Mouse (Mus musculus) small intestine, adult 2 months (tissue): ENCODE data around the gene Atrn. TPM values are rescaled to one million over a fixed set of nuclear protein-coding genes. Genes with fewer than 3 reads are reported as not detected.

ENCODE experiments used
- H3K27ac ChIP-seq: fragments of 200-500 bp; 2 replicates; pipeline ENCODE4 v1.5.1; 2012; ENCODE audit warnings: low read depth, low read length, control low read depth, inconsistent platforms; ENCODE audit not compliant: insufficient read depth
- H3K27me3 ChIP-seq: fragments of 200-500 bp; 2 replicates; pipeline ENCODE4 v1.6.1; 2012; ENCODE audit warnings: mild to moderate bottlenecking, moderate library complexity, low read length, inconsistent platforms; ENCODE audit not compliant: control insufficient read depth, insufficient read depth
- H3K36me3 ChIP-seq: fragments of 200-500 bp; 2 replicates; pipeline ENCODE4 v1.6.1; 2012; ENCODE audit warnings: mild to moderate bottlenecking, low read length, control low read depth, inconsistent platforms; ENCODE audit not compliant: control insufficient read depth, insufficient read depth
- H3K4me1 ChIP-seq: fragments of 200-500 bp; 2 replicates; pipeline ENCODE4 v1.6.1; 2012; ENCODE audit warnings: low read length, inconsistent platforms, mixed read lengths; ENCODE audit not compliant: control insufficient read depth, insufficient read depth, insufficient read length
- H3K4me3 ChIP-seq: fragments of 200-500 bp; 2 replicates; pipeline ENCODE4 v1.5.1; 2012; ENCODE audit warnings: low read depth, mild to moderate bottlenecking, control low read depth, inconsistent platforms, low read length, moderate library complexity
- CTCF ChIP-seq: fragments of 200-500 bp; IDR thresholded peaks from 2 replicates; pipeline ENCODE4 v1.5.1; 2012; ENCODE audit warnings: low read depth, mild to moderate bottlenecking, control low read depth, inconsistent platforms, low read length, moderate library complexity, mixed read lengths; ENCODE audit not compliant: insufficient replicate concordance, insufficient read length; ENCODE audit errors: extremely low read depth
- POLR2A ChIP-seq: fragments of 200-500 bp; IDR thresholded peaks from 2 replicates; pipeline ENCODE4 v1.6.1; 2012; ENCODE audit warnings: low read depth, mild to moderate bottlenecking, control low read depth, inconsistent platforms, low read length, moderate library complexity
- WGBS: fragments of 180-500 bp; shearing (Covaris S2); methylation state at CpG from one replicate; pipeline ENCODE4 v1.1.7; 2018; 5-methylcytosine and 5-hydroxymethylcytosine counted together
- polyA plus RNA-seq: library from polyadenylated mRNA; depleted of rRNA; stranded (reverse); fragments of >200 nt; gene quantifications from 2 replicates; pipeline ENCODE4 v1.2.3, GENCODE M21; 2012

Gene Atrn
- polyA plus RNA-seq, 1 experiment, result 7.2 TPM

DNA sequence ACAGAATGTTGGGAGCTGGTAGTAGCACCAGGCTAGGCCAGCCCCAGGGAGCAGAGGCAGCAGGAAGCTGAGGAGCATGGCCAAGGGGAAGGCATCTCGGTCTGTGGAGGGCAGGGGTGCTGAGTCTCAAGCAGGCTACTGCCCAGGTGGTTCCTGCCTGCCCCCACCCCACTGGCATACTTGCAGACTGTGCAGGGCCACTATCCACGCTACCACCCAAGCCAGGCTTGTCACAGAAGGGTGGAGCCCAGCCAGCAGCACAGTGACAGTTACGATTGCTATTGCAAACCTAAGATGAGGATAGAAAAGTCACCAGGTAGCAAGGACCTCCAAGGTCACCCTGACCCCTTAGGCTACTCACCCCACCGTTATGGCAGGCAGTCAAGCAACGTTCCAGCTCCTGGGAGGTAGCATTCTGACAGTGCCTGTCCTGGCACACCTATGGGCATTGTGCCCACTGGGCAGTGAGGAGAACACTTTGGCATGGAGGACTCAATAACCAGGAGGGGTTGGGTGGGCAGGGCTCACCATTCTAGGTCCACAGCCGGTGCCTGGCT is 146.6 kb downstream of the Atrn start:
- Histone ChIP-seq H3K27me3 (peaks cover 26% of the 10 kb centered on the region), H3K36me3 (no peaks in the 10 kb centered on the region), H3K4me1 (peaks cover 5% of the 10 kb centered on the region; the same call in 1 of the 2 replicates), H3K27ac (no peak overlapping the region), H3K4me3 (no peak overlapping the region)
- no peak for TF ChIP-seq POLR2A
- no peak for TF ChIP-seq CTCF
- 60% methylated on average over 6 of the region's 6 CpGs for WGBS

DNA sequence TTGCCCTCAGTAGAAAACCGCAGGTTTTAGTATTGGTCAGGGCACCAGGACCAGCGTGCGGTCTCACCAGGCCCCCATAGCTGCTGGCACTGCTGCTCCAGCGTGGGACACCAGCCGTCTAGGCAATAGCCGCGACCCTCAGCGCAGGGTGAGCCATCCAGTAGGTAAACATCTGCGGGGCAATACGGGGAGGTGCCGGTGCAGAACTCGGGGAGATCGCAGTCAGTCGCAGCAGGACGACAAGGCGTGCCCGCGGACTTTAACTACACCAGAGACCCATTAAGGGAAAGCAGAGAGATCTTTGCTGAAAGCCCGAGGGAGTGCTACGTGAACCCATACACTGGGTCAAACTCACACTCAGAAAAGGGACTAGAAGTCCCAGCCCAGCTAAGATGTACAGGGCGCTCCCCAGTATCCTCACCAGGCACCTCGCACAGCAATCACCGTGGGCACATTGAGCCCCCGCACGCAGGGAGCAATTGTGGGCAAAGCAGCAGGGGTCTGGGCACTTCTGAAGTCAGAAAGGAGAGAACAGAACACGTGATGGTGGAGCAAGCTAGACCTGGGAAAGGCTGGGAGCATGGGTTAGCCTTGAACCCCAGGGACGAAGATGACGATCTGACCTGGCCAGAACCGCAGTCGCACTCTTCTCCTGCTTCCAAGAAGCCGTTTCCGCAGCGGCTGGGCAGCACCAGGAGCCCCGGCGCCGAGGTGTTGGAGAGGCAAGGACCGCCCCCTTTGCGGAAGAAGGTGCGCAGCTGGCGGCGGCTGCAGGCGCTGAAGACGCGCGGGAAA is 147.8 kb downstream of the Atrn start:
- 7% methylated on average over 45 of the region's 45 CpGs for WGBS
- Histone ChIP-seq H3K27me3 (peaks cover 26% of the 10 kb centered on the region), H3K4me1 (peaks cover 5% of the 10 kb centered on the region; the same call in 1 of the 2 replicates), H3K4me3 (peak overlapping the region; percentile 6), H3K27ac (no peak overlapping the region), H3K36me3 (no peaks in the 10 kb centered on the region)
- TF ChIP-seq POLR2A, result no peak
- TF ChIP-seq CTCF, result no peak

DNA sequence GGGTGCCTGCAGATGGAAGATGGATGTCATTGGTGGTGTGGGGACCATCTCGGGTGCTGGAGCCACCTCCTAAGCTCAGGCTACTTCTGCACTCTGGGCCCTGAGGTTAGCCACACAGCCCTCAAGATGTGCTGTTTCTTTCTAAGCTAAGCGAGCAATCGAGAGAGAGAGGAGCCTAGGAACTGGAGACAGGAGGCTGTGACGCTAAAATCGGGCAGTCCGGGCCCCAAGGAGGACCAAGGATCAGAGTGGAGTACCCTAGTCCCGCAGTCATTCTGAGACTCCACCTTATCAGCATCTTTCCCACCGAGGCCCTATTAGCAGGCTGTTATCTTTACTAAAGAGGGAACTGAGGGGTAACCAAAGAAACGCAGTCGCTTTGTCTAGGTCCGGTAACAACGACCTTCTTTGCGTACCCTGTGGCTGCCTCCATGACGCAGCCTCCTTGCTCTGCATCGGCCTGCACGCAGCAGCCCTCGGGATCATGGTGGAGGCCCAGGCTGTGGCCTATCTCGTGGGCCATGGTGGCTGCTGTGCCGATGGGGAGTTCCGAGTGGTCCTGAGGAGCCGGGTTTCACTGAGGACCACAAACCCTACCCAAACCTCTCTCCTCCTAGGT is 148.5 kb downstream of the Atrn start:
- Histone ChIP-seq H3K4me1 (peaks cover 5% of the 10 kb centered on the region; the same call in 1 of the 2 replicates), H3K4me3 (peak overlapping the region; percentile 6; the same call in 1 of the 2 replicates), H3K36me3 (no peaks in the 10 kb centered on the region), H3K27ac (no peak overlapping the region), H3K27me3 (peaks cover 26% of the 10 kb centered on the region)
- WGBS, result 13% methylated on average over 21 of the region's 21 CpGs
- TF ChIP-seq CTCF, result no peak
- TF ChIP-seq POLR2A, result no peak

DNA sequence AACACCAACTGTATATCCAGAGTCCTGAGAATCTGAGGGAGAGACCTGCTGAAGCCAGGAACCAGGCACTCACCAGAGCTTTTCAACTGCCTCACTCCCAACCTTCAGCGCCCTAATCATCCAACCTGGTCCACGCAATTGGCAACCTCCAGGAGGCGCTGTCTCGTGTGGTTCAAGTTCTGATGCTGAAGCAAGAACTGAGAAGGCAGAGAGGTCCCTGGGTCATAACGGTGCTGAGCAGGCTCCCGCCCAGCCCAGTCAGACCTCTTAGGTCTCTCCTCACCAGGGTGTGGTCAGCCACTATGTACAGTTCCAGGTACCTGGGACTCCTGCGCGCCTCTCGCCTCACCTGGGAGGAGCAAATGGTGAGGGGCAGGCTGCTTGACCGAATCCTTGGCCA is 149.3 kb downstream of the Atrn start:
- peak; percentile 51; the same call in 1 of the 2 replicates for TF ChIP-seq CTCF
- TF ChIP-seq POLR2A, result no peak
- Histone ChIP-seq H3K36me3 (no peaks in the 10 kb centered on the region), H3K4me3 (no peak overlapping the region), H3K27me3 (peaks cover 26% of the 10 kb centered on the region), H3K4me1 (peaks cover 5% of the 10 kb centered on the region; the same call in 1 of the 2 replicates), H3K27ac (no peak overlapping the region)
- 5% methylated on average over 10 of the region's 10 CpGs for WGBS

DNA sequence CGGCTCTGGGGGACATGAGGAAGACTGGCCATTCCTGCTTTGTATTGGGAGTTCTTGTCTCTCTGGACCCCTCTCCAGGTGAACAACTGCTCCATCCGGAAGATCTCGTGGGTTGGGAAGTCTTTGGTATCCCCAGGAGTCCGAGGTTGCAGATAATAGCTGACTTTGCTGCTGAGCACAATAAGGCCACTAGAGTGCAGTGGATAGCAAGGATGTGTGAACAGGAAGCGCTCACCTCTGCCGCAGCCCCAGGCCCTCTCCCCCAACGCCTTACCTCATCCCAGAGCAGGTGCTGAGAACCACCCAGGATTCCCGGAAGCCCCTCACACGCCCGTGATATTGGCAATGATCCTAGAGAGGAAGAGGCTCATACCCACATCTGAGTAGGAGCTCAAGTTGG is 149.9 kb downstream of the Atrn start:
- Histone ChIP-seq H3K27me3 (peaks cover 26% of the 10 kb centered on the region), H3K36me3 (no peaks in the 10 kb centered on the region), H3K27ac (no peak overlapping the region), H3K4me3 (no peak overlapping the region), H3K4me1 (peaks cover 5% of the 10 kb centered on the region; the same call in 1 of the 2 replicates)
- TF ChIP-seq CTCF (no peak; the same call in 1 of the 2 replicates), POLR2A (no peak)
- 6% methylated on average over 10 of the region's 10 CpGs for WGBS

DNA sequence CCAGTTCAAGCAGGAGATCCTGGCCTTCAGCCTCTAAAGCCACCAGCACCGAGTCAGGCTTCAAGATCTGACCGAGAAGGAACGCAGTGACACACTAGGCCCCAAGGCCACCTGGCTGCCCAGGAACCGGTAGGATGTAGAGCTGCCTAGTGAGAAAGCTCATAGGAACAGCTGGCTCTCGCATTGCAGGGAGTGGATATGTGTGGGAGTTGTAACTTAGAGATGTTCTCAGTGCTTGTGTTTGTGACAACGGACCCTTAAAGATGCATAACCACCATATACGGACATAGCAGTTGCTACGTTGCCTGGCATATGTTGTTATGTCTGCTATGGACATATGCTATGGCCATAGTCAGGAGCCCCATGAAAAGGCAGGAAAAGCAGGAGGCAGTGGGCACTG is 152.4 kb downstream of the Atrn start:
- Histone ChIP-seq H3K27me3 (peaks cover 24% of the 10 kb centered on the region), H3K4me1 (peaks cover 5% of the 10 kb centered on the region; the same call in 1 of the 2 replicates), H3K27ac (no peak overlapping the region), H3K36me3 (no peaks in the 10 kb centered on the region), H3K4me3 (no peak overlapping the region)
- no peak for TF ChIP-seq CTCF
- TF ChIP-seq POLR2A, result no peak
- WGBS, result 94% methylated on average over 8 of the region's 8 CpGs

DNA sequence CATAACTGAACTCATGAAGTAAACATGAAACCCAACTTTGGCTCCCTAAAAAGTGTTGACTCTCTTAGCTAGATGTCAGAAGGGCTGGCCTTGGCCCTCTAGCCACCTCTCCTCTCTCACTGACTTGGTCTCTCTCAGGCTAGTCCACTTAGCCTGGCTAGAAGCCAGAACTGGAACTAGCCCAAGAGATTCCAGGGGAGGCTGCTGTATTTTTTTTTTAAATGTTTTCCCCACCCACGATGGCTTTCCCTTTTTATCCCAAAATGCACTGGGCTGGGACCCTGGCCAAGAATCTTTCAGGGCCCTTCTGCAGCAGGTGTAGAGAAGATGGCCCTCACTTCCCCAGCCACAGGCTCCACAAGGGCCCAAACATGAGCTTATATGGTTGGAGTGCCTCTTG is 153.1 kb downstream of the Atrn start:
- Histone ChIP-seq H3K4me1 (peaks cover 1% of the 10 kb centered on the region; the same call in 1 of the 2 replicates), H3K4me3 (no peak overlapping the region), H3K27me3 (peaks cover 17% of the 10 kb centered on the region), H3K36me3 (no peaks in the 10 kb centered on the region), H3K27ac (no peak overlapping the region)
- 5% methylated on average over 1 of the region's 1 CpGs for WGBS
- TF ChIP-seq CTCF, result no peak
